Mouse (Mus musculus): ENCODE data around the gene Ppm1h. TPM values are rescaled to one million over a fixed set of nuclear protein-coding genes. Genes with fewer than 3 reads are reported as not detected.

The Ppm1h gene
- polyA plus RNA-seq, 1 experiment from 2014 or later: 13.7 TPM

- H3K4me1 ChIP-seq (replicated peaks): peaks cover 6% of the 10 kb centered on the region; the same call in 1 of the 2 replicates
- H3K9me3 ChIP-seq: no peaks in the 10 kb centered on the region
- H3K27ac ChIP-seq: no peak overlapping the region
- WGBS: 26% methylated on average over 4 of the region's 4 CpGs
- H3K4me2 ChIP-seq (replicated peaks): no peak overlapping the region
- no peak overlapping the region for H3K4me3 ChIP-seq (replicated peaks)
- no peak overlapping the region for H3K9ac ChIP-seq
- ATAC-seq: peak; percentile 66; the same call in 1 of the 2 replicates
- no peaks in the 10 kb centered on the region for H3K27me3 ChIP-seq (replicated peaks)
- H3K36me3 ChIP-seq: no peaks in the 10 kb centered on the region
Measured at GRCm38 (mm10) chr10:122765521-122765920, 87.0 kb downstream of the Ppm1h start.

- H3K4me1 ChIP-seq (replicated peaks): peaks cover 5% of the 10 kb centered on the region; the same call in 1 of the 2 replicates
- H3K4me3 ChIP-seq (replicated peaks): no peak overlapping the region
- no peak for ATAC-seq
- H3K36me3 ChIP-seq: no peaks in the 10 kb centered on the region
- no peaks in the 10 kb centered on the region for H3K9me3 ChIP-seq
- H3K9ac ChIP-seq: no peak overlapping the region
- 54% methylated on average over 8 of the region's 8 CpGs for WGBS
- no peaks in the 10 kb centered on the region for H3K27me3 ChIP-seq (replicated peaks)
- H3K4me2 ChIP-seq (replicated peaks): no peak overlapping the region
- no peak overlapping the region for H3K27ac ChIP-seq
Measured at GRCm38 (mm10) chr10:122765992-122766391, 87.4 kb downstream of the Ppm1h start.

GRCm38 (mm10) chr10:122768204-122768892, 89.8 kb downstream of the Ppm1h start:
- ATAC-seq: no peak

GRCm38 (mm10) chr10:122768893-122769341, 90.4 kb downstream of the Ppm1h start:
- ATAC-seq: no peak
- H3K9me3 ChIP-seq: no peaks in the 10 kb centered on the region
- 0 out of 2 replicates have a peak, but pooled peaks cover 5% of the 10 kb centered on the region for H3K4me1 ChIP-seq (replicated peaks)
- no peak overlapping the region for H3K9ac ChIP-seq
- no peaks in the 10 kb centered on the region for H3K36me3 ChIP-seq
- H3K27me3 ChIP-seq (replicated peaks): no peaks in the 10 kb centered on the region
- H3K4me3 ChIP-seq (replicated peaks): no peak overlapping the region
- no peak overlapping the region for H3K4me2 ChIP-seq (replicated peaks)
- no peak overlapping the region for H3K27ac ChIP-seq
- 47% methylated on average over 6 of the region's 6 CpGs for WGBS

More at GRCm38 (mm10) chr10:122768204-122768892, 89.8 kb downstream of the Ppm1h start:
- Histone ChIP-seq H3K27me3 (replicated peaks) (no peaks in the 10 kb centered on the region), H3K4me3 (replicated peaks) (no peak overlapping the region), H3K27ac (no peak overlapping the region), H3K36me3 (no peaks in the 10 kb centered on the region), H3K9ac (no peak overlapping the region), H3K4me1 (replicated peaks) (0 out of 2 replicates have a peak, but pooled peaks cover 5% of the 10 kb centered on the region), H3K4me2 (replicated peaks) (no peak overlapping the region), H3K9me3 (no peaks in the 10 kb centered on the region)
- WGBS: 58% methylated on average over 13 of the region's 13 CpGs

DNA sequence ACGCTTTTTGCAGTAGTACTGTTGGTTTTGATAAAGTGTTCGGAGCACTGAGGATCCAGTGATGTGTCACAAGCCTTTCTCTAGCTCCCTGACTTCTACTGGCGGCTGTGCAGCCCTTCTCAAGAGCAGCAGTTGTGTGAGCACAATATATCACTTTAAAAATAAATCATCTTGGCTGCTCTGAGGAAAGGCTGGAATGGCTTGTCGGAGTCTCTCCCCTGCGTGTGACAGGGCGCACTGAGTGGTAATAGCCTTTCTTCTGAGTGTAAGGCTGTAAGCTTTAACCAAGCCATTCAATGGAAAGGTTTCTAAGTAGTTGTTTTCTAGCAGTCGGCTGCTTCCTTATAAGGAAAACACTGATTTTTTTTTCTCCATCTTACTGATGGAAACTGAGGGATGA, 91.8 kb downstream of the Ppm1h start:
- no peaks in the 10 kb centered on the region for H3K9me3 ChIP-seq
- WGBS: 41% methylated on average over 7 of the region's 7 CpGs
- H3K4me3 ChIP-seq (replicated peaks): no peak overlapping the region
- no peak overlapping the region for H3K27ac ChIP-seq
- H3K36me3 ChIP-seq: no peaks in the 10 kb centered on the region
- no peak for ATAC-seq
- H3K27me3 ChIP-seq (replicated peaks): no peaks in the 10 kb centered on the region
- H3K9ac ChIP-seq: no peak overlapping the region
- 0 out of 2 replicates have a peak, but pooled peaks cover 5% of the 10 kb centered on the region for H3K4me1 ChIP-seq (replicated peaks)
- no peak overlapping the region for H3K4me2 ChIP-seq (replicated peaks)

- Histone ChIP-seq H3K9me3 (no peaks in the 10 kb centered on the region), H3K4me1 (replicated peaks) (0 out of 2 replicates have a peak, but pooled peaks cover 5% of the 10 kb centered on the region), H3K27ac (no peak overlapping the region), H3K4me3 (replicated peaks) (no peak overlapping the region), H3K9ac (no peak overlapping the region), H3K4me2 (replicated peaks) (no peak overlapping the region), H3K27me3 (replicated peaks) (no peaks in the 10 kb centered on the region), H3K36me3 (no peaks in the 10 kb centered on the region)
- 65% methylated on average over 5 of the region's 5 CpGs for WGBS
- ATAC-seq: no peak
Measured at GRCm38 (mm10) chr10:122770987-122771386, 92.4 kb downstream of the Ppm1h start.

- H3K27ac ChIP-seq: no peak overlapping the region
Measured at GRCm38 (mm10) chr10:122774169-122774568, 95.6 kb downstream of the Ppm1h start.

DNA sequence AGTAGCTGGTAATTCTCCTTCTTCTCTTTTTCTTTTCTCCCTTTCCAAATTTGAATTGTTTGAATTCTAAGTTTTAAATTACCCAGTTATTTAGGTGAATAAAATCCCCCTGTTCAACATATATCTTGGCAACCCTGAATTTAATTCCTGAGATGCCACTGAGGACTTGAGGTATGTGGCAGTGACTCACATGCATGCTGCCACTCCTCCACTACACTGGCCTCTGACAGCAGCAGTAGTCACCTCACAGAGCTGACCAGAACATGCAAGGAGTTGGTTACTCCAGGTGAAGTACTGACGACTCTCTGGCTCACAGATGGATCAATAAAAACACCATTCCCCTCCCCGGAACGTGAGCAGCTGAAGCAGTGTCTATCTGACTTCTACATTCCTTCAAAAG, 98.9 kb downstream of the Ppm1h start:
- Histone ChIP-seq H3K36me3 (no peaks in the 10 kb centered on the region), H3K4me1 (replicated peaks) (no peaks in the 10 kb centered on the region), H3K9ac (no peak overlapping the region), H3K4me3 (replicated peaks) (no peak overlapping the region), H3K9me3 (no peaks in the 10 kb centered on the region), H3K27me3 (replicated peaks) (no peaks in the 10 kb centered on the region), H3K4me2 (replicated peaks) (no peak overlapping the region), H3K27ac (no peak overlapping the region)
- 63% methylated on average over 3 of the region's 3 CpGs for WGBS
- ATAC-seq: no peak

More at GRCm38 (mm10) chr10:122774169-122774568, 95.6 kb downstream of the Ppm1h start:
- Histone ChIP-seq H3K27me3 (replicated peaks) (no peaks in the 10 kb centered on the region), H3K9me3 (no peaks in the 10 kb centered on the region), H3K36me3 (no peaks in the 10 kb centered on the region), H3K4me2 (replicated peaks) (no peak overlapping the region), H3K9ac (no peak overlapping the region), H3K4me3 (replicated peaks) (no peak overlapping the region), H3K4me1 (replicated peaks) (no peaks in the 10 kb centered on the region)
- WGBS: 80% methylated on average over 7 of the region's 7 CpGs
- no peak for ATAC-seq

DNA sequence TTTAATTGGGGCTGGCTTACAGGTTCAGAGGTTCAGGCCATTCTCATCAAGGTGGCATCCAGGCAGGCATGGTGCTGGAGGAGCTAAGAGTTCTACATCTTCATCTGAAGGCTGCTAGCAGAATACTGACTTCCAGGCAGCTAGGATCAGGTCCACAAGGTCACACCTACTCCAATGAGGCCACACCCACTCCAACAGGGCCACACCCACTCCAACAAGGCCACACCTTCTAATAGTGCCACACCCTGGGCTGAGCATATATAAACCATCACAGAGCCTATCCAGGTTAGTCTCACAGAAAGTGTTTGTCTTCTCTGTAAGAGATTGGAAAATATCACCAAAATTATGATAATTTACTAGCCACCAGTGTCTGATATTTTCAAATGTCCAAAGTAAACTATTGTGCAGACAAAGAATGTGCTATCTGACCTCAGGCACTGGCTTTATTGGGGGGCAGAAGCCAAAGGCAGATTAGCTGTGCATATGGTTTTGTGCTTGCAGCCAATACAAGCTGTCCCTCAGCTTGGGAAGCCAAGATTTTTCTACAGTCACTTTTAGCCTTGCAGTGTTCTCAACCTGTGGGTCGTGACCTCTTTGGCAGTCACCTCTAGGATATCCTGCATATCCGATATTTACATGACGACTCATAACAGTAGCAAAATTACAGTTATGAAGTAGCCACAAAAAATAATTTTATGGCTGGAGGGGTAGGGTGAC, 99.5 kb downstream of the Ppm1h start:
- Histone ChIP-seq H3K4me1 (replicated peaks) (no peaks in the 10 kb centered on the region), H3K9me3 (no peaks in the 10 kb centered on the region), H3K4me2 (replicated peaks) (no peak overlapping the region), H3K27ac (no peak overlapping the region), H3K36me3 (no peaks in the 10 kb centered on the region), H3K27me3 (replicated peaks) (no peaks in the 10 kb centered on the region), H3K9ac (no peak overlapping the region), H3K4me3 (replicated peaks) (no peak overlapping the region)
- peak; percentile 52; the same call in 1 of the 2 replicates for ATAC-seq
- 83% methylated on average over 3 of the region's 3 CpGs for WGBS

DNA sequence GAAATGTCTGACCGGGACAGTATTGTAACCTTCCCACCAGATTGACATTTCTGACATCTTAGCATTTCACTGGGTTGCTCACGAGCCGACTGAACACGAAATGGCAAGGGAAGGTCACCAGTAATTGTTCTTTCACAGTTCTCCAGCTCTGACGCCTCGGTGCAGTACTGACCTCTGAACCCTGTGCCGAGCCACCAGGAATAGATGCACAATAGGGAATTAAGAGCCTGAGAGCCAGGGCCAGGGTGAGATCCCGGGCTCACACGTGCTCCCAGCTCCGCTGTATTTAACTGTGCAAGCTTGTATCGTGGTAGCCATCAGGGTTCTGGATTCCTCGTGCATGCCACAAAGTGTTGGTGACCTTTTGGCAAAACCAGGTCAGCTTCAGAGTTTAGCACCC, 100.8 kb downstream of the Ppm1h start:
- Histone ChIP-seq H3K36me3 (no peaks in the 10 kb centered on the region), H3K9ac (no peak overlapping the region), H3K27ac (no peak overlapping the region), H3K4me1 (replicated peaks) (no peaks in the 10 kb centered on the region), H3K27me3 (replicated peaks) (no peaks in the 10 kb centered on the region), H3K9me3 (no peaks in the 10 kb centered on the region), H3K4me2 (replicated peaks) (no peak overlapping the region), H3K4me3 (replicated peaks) (no peak overlapping the region)
- ATAC-seq: no peak
- 44% methylated on average over 12 of the region's 12 CpGs for WGBS

- H3K27ac ChIP-seq: no peak overlapping the region
- no peak overlapping the region for H3K9ac ChIP-seq
- H3K9me3 ChIP-seq: no peaks in the 10 kb centered on the region
- 27% methylated on average over 3 of the region's 4 CpGs for WGBS
- H3K27me3 ChIP-seq (replicated peaks): no peaks in the 10 kb centered on the region
- peak; percentile 79 for ATAC-seq
- no peak overlapping the region for H3K4me3 ChIP-seq (replicated peaks)
- no peak overlapping the region for H3K4me2 ChIP-seq (replicated peaks)
- H3K4me1 ChIP-seq (replicated peaks): no peaks in the 10 kb centered on the region
- no peaks in the 10 kb centered on the region for H3K36me3 ChIP-seq
Measured at GRCm38 (mm10) chr10:122782755-122783154, 104.2 kb downstream of the Ppm1h start.

- Histone ChIP-seq H3K4me2 (replicated peaks) (no peak overlapping the region), H3K9ac (no peak overlapping the region), H3K36me3 (no peaks in the 10 kb centered on the region), H3K27me3 (replicated peaks) (no peaks in the 10 kb centered on the region), H3K4me1 (replicated peaks) (peaks cover 9% of the 10 kb centered on the region), H3K4me3 (replicated peaks) (no peak overlapping the region), H3K9me3 (no peaks in the 10 kb centered on the region), H3K27ac (no peak overlapping the region)
- no peak for ATAC-seq
- whole genome bisulfite sequencing: 54% methylated on average over 12 of the region's 12 CpGs
Measured at GRCm38 (mm10) chr10:122789648-122790170, 111.1 kb downstream of the Ppm1h start.

All from intestine, embryonic 15.5 days (tissue).